Mouse (Mus musculus) heart, embryonic 16.5 days (tissue): Measurements from ENCODE around the gene Stau1. TPM values are rescaled to one million over a fixed set of nuclear protein-coding genes. Genes with fewer than 3 reads are reported as not detected.

ENCODE experiments used
- ATAC-seq: fragments of 200-750 bp; cut with Nextera tagmentation; replicated peaks from 2 replicates; pipeline ENCODE4 v1.8.0; 2017; ENCODE audit warnings: moderate number of reproducible peaks; ENCODE audit not compliant: insufficient read depth, low FRiP score; ENCODE audit errors: extremely low read depth
- H3K27ac ChIP-seq: fragments of 300-500 bp; sonication (generic); 2 replicates; pipeline ENCODE4 v1.5.1; 2014; ENCODE audit warnings: mild to moderate bottlenecking, low read length, control low read depth, moderate library complexity
- H3K27me3 ChIP-seq: fragments of 300-500 bp; sonication (generic); 2 replicates; pipeline ENCODE4 v1.6.1; 2014; ENCODE audit warnings: low read length, mixed read lengths; ENCODE audit not compliant: control insufficient read depth, insufficient read depth
- H3K36me3 ChIP-seq: fragments of 300-500 bp; sonication (generic); 2 replicates; pipeline ENCODE4 v1.6.1; 2014; ENCODE audit not compliant: control insufficient read depth, insufficient read depth
- H3K4me1 ChIP-seq: fragments of 300-500 bp; sonication (generic); 2 replicates; pipeline ENCODE4 v1.6.1; 2014; ENCODE audit warnings: low read length, mixed read lengths; ENCODE audit not compliant: control insufficient read depth, insufficient read depth
- H3K4me2 ChIP-seq: fragments of 300-500 bp; sonication (generic); 2 replicates; pipeline ENCODE4 v1.6.1; 2014; ENCODE audit warnings: low read depth, mild to moderate bottlenecking, control low read depth, low read length
- H3K4me3 ChIP-seq: fragments of 300-500 bp; sonication (generic); 2 replicates; pipeline ENCODE4 v1.5.1; 2014; ENCODE audit warnings: mild to moderate bottlenecking, control low read depth, low read length
- H3K9ac ChIP-seq: fragments of 300-500 bp; sonication (generic); 2 replicates; pipeline ENCODE4 v1.6.1; 2014; ENCODE audit warnings: low read length, control low read depth
- H3K9me3 ChIP-seq: fragments of 300-500 bp; sonication (generic); replicated peaks from 2 replicates; pipeline ENCODE4 v1.6.1; 2016; ENCODE audit warnings: low read length; ENCODE audit not compliant: control insufficient read depth
- WGBS: fragments of 180-500 bp; shearing (Covaris S2); extraction: QIAGEN DNeasy Blood & Tissue Kit; methylation state at CpG from one replicate; pipeline ENCODE4 v1.1.7; 2014; 5-methylcytosine and 5-hydroxymethylcytosine counted together
- polyA plus RNA-seq: library from polyadenylated mRNA; unstranded; fragments of >200 nt; fragmentation: Nextera tagmentation; extraction: Ambion mirVana; gene quantifications from 2 replicates; pipeline ENCODE4 v1.2.1, GENCODE M21; 2015

The Stau1 gene
- 56.8 and 57.1 TPM in 2 replicates for polyA plus RNA-seq

- peaks cover 35% of the 10 kb centered on the region for H3K4me1 ChIP-seq
- peak within 1 kb of the TSS; percentile 99 for H3K4me3 ChIP-seq
- peak; percentile 99 for ATAC-seq
- H3K27me3 ChIP-seq = no peaks in the 10 kb centered on the region
- peak within 1 kb of the TSS; percentile 84 for H3K4me2 ChIP-seq
- no peaks in the 10 kb centered on the region for H3K36me3 ChIP-seq
- WGBS = under 1% methylated on average over 73 of the region's 88 CpGs
- peak within 1 kb of the TSS; percentile 99 for H3K27ac ChIP-seq
- peak within 1 kb of the TSS; percentile 99 for H3K9ac ChIP-seq
- no peaks in the 10 kb centered on the region for H3K9me3 ChIP-seq
Measured at GRCm38 (mm10) chr2:166995796-166996532, at the start of gene Stau1. TSS of gene Stau1 (minus strand) at chr2:166996299.

- peaks cover 9% of the 10 kb centered on the region for H3K4me1 ChIP-seq
- no peak overlapping the region for H3K4me3 ChIP-seq
- H3K4me2 ChIP-seq = no peak overlapping the region
- no peak overlapping the region for H3K9ac ChIP-seq
- ATAC-seq = no peak
- no peaks in the 10 kb centered on the region for H3K27me3 ChIP-seq
- H3K27ac ChIP-seq = no peak overlapping the region; the same call in 1 of the 2 replicates
- H3K9me3 ChIP-seq = no peaks in the 10 kb centered on the region
- 63% methylated on average over 12 of the region's 12 CpGs for WGBS
- peaks cover 79% of the 10 kb centered on the region for H3K36me3 ChIP-seq
Measured at GRCm38 (mm10) chr2:167043400-167044121, 47.5 kb upstream of the Stau1 start.

GRCm38 (mm10) chr2:167039386-167039785 is 43.3 kb upstream of the Stau1 start:
- H3K27me3 ChIP-seq = no peaks in the 10 kb centered on the region
- H3K9ac ChIP-seq = no peak overlapping the region
- H3K36me3 ChIP-seq = peaks cover 79% of the 10 kb centered on the region
- H3K4me3 ChIP-seq = no peak overlapping the region
- no peak for ATAC-seq
- H3K4me1 ChIP-seq = peaks cover 4% of the 10 kb centered on the region; the same call in 1 of the 2 replicates
- WGBS = 74% methylated on average over 8 of the region's 8 CpGs
- no peak overlapping the region for H3K27ac ChIP-seq
- H3K4me2 ChIP-seq = no peak overlapping the region
- H3K9me3 ChIP-seq = no peaks in the 10 kb centered on the region

- ATAC-seq = no peak
- H3K4me2 ChIP-seq = no peak overlapping the region
- H3K9ac ChIP-seq = no peak overlapping the region
- H3K4me1 ChIP-seq = peaks cover 4% of the 10 kb centered on the region; the same call in 1 of the 2 replicates
- H3K27me3 ChIP-seq = no peaks in the 10 kb centered on the region
- H3K9me3 ChIP-seq = no peaks in the 10 kb centered on the region
- H3K36me3 ChIP-seq = peaks cover 82% of the 10 kb centered on the region
- WGBS = 92% methylated on average over 7 of the region's 7 CpGs
- no peak overlapping the region for H3K4me3 ChIP-seq
- H3K27ac ChIP-seq = no peak overlapping the region
Measured at GRCm38 (mm10) chr2:167038716-167039115, 42.6 kb upstream of the Stau1 start.

GRCm38 (mm10) chr2:167038297-167038696 is 42.2 kb upstream of the Stau1 start:
- WGBS = 86% methylated on average over 6 of the region's 6 CpGs
- Histone ChIP-seq H3K4me1 (peaks cover 2% of the 10 kb centered on the region; the same call in 1 of the 2 replicates), H3K36me3 (peaks cover 85% of the 10 kb centered on the region), H3K9ac (no peak overlapping the region), H3K4me3 (no peak overlapping the region), H3K27me3 (no peaks in the 10 kb centered on the region), H3K9me3 (no peaks in the 10 kb centered on the region), H3K4me2 (no peak overlapping the region), H3K27ac (no peak overlapping the region)
- no peak for ATAC-seq

- Histone ChIP-seq H3K9me3 (no peaks in the 10 kb centered on the region), H3K27ac (no peak overlapping the region), H3K36me3 (peaks cover 82% of the 10 kb centered on the region), H3K27me3 (no peaks in the 10 kb centered on the region), H3K4me2 (no peak overlapping the region), H3K4me3 (no peak overlapping the region), H3K4me1 (no peaks in the 10 kb centered on the region), H3K9ac (no peak overlapping the region)
- 91% methylated on average over 12 of the region's 12 CpGs for WGBS
- no peak for ATAC-seq
Measured at GRCm38 (mm10) chr2:167037710-167038109, 41.6 kb upstream of the Stau1 start.

GRCm38 (mm10) chr2:167030507-167030906 is 34.4 kb upstream of the Stau1 start:
- ATAC-seq = no peak
- peaks cover 74% of the 10 kb centered on the region for H3K36me3 ChIP-seq
- H3K9ac ChIP-seq = no peak overlapping the region
- H3K9me3 ChIP-seq = no peaks in the 10 kb centered on the region
- no peak overlapping the region for H3K4me3 ChIP-seq
- no peaks in the 10 kb centered on the region for H3K27me3 ChIP-seq
- H3K27ac ChIP-seq = no peak overlapping the region
- no peaks in the 10 kb centered on the region for H3K4me1 ChIP-seq
- no peak overlapping the region for H3K4me2 ChIP-seq
- WGBS = 94% methylated on average over 4 of the region's 4 CpGs

- Histone ChIP-seq H3K27me3 (no peaks in the 10 kb centered on the region), H3K4me3 (no peak overlapping the region), H3K9me3 (no peaks in the 10 kb centered on the region), H3K4me1 (no peaks in the 10 kb centered on the region), H3K4me2 (no peak overlapping the region), H3K36me3 (peaks cover 67% of the 10 kb centered on the region), H3K27ac (no peak overlapping the region), H3K9ac (no peak overlapping the region)
- WGBS = 90% methylated on average over 7 of the region's 7 CpGs
- no peak for ATAC-seq
Measured at GRCm38 (mm10) chr2:167028553-167028952, 32.5 kb upstream of the Stau1 start.

- Histone ChIP-seq H3K9ac (no peak overlapping the region), H3K4me2 (no peak overlapping the region), H3K4me1 (peaks cover 14% of the 10 kb centered on the region), H3K27me3 (no peaks in the 10 kb centered on the region), H3K36me3 (peaks cover 37% of the 10 kb centered on the region), H3K27ac (no peak overlapping the region), H3K9me3 (no peaks in the 10 kb centered on the region), H3K4me3 (no peak overlapping the region)
- no peak for ATAC-seq
- WGBS = 90% methylated on average over 10 of the region's 10 CpGs
Measured at GRCm38 (mm10) chr2:167019396-167019795, 23.3 kb upstream of the Stau1 start.
